Mouse (Mus musculus): Measurements from ENCODE around the gene Nr3c2. TPM values are rescaled to one million over a fixed set of nuclear protein-coding genes. Genes with fewer than 3 reads are reported as not detected.

Gene Nr3c2
- polyA plus RNA-seq, 1 experiment from 2014 or later = 0.62 TPM

GRCm38 (mm10) chr8:76987876-76988275 lies 88.6 kb downstream of the Nr3c2 start:
- H3K4me2 ChIP-seq = no peak overlapping the region
- ATAC-seq (replicated peaks; ENCODE audit: insufficient number of reproducible peaks, low FRiP score, low TSS enrichment) = no peak
- H3K4me1 ChIP-seq (ENCODE audit: control insufficient read depth, insufficient read depth, low read length) = no peaks in the 10 kb centered on the region
- no peaks in the 10 kb centered on the region for H3K27me3 ChIP-seq (ENCODE audit: control insufficient read depth, insufficient read depth, low read length)
- no peak overlapping the region for H3K27ac ChIP-seq (ENCODE audit: low read depth, low read length)
- H3K36me3 ChIP-seq (ENCODE audit: control insufficient read depth, insufficient read depth, low read length) = no peaks in the 10 kb centered on the region
- H3K9me3 ChIP-seq (replicated peaks; ENCODE audit: control insufficient read depth, low read length) = no peaks in the 10 kb centered on the region
- H3K9ac ChIP-seq (ENCODE audit: low read depth, low read length) = no peak overlapping the region
- WGBS (ENCODE audit: insufficient replicate concordance) = 88% methylated on average over 3 of the region's 3 CpGs
- H3K4me3 ChIP-seq (ENCODE audit: low read depth, low read length) = no peak overlapping the region

- no peaks in the 10 kb centered on the region for H3K36me3 ChIP-seq (ENCODE audit: control insufficient read depth, insufficient read depth, low read length)
- H3K4me1 ChIP-seq (ENCODE audit: control insufficient read depth, insufficient read depth, low read length) = no peaks in the 10 kb centered on the region
- WGBS (ENCODE audit: insufficient replicate concordance) = 74% methylated on average over 4 of the region's 4 CpGs
- H3K9me3 ChIP-seq (replicated peaks; ENCODE audit: control insufficient read depth, low read length) = no peaks in the 10 kb centered on the region
- H3K4me2 ChIP-seq = no peak overlapping the region
- H3K9ac ChIP-seq (ENCODE audit: low read depth, low read length) = no peak overlapping the region
- no peak overlapping the region for H3K4me3 ChIP-seq (ENCODE audit: low read depth, low read length)
- ATAC-seq (replicated peaks; ENCODE audit: insufficient number of reproducible peaks, low FRiP score, low TSS enrichment) = no peak
- no peaks in the 10 kb centered on the region for H3K27me3 ChIP-seq (ENCODE audit: control insufficient read depth, insufficient read depth, low read length)
- H3K27ac ChIP-seq (ENCODE audit: low read depth, low read length) = no peak overlapping the region
These were observed 99.0 kb downstream of the Nr3c2 start for GRCm38 (mm10) chr8:76998276-76998675.

GRCm38 (mm10) chr8:77009425-77009824 lies 110.2 kb downstream of the Nr3c2 start:
- no peak for ATAC-seq (replicated peaks; ENCODE audit: insufficient number of reproducible peaks, low FRiP score, low TSS enrichment)
- Histone ChIP-seq H3K9ac (ENCODE audit: low read depth, low read length) (no peak overlapping the region), H3K9me3 (replicated peaks; ENCODE audit: control insufficient read depth, low read length) (no peaks in the 10 kb centered on the region), H3K4me1 (ENCODE audit: control insufficient read depth, insufficient read depth, low read length) (no peaks in the 10 kb centered on the region), H3K27me3 (ENCODE audit: control insufficient read depth, insufficient read depth, low read length) (no peaks in the 10 kb centered on the region), H3K27ac (ENCODE audit: low read depth, low read length) (no peak overlapping the region), H3K4me3 (ENCODE audit: low read depth, low read length) (no peak overlapping the region), H3K4me2 (no peak overlapping the region), H3K36me3 (ENCODE audit: control insufficient read depth, insufficient read depth, low read length) (no peaks in the 10 kb centered on the region)
- 81% methylated on average over 10 of the region's 10 CpGs for WGBS (ENCODE audit: insufficient replicate concordance)

GRCm38 (mm10) chr8:77011985-77012384 lies 112.7 kb downstream of the Nr3c2 start:
- Histone ChIP-seq H3K9me3 (replicated peaks; ENCODE audit: control insufficient read depth, low read length) (no peaks in the 10 kb centered on the region), H3K4me1 (ENCODE audit: control insufficient read depth, insufficient read depth, low read length) (no peaks in the 10 kb centered on the region), H3K36me3 (ENCODE audit: control insufficient read depth, insufficient read depth, low read length) (no peaks in the 10 kb centered on the region), H3K27me3 (ENCODE audit: control insufficient read depth, insufficient read depth, low read length) (no peaks in the 10 kb centered on the region), H3K27ac (ENCODE audit: low read depth, low read length) (no peak overlapping the region), H3K9ac (ENCODE audit: low read depth, low read length) (no peak overlapping the region), H3K4me3 (ENCODE audit: low read depth, low read length) (no peak overlapping the region), H3K4me2 (no peak overlapping the region)
- no peak for ATAC-seq (replicated peaks; ENCODE audit: insufficient number of reproducible peaks, low FRiP score, low TSS enrichment)
- WGBS (ENCODE audit: insufficient replicate concordance) = 77% methylated on average over 3 of the region's 3 CpGs

GRCm38 (mm10) chr8:77012641-77013040 lies 113.4 kb downstream of the Nr3c2 start:
- Histone ChIP-seq H3K27ac (ENCODE audit: low read depth, low read length) (no peak overlapping the region), H3K36me3 (ENCODE audit: control insufficient read depth, insufficient read depth, low read length) (no peaks in the 10 kb centered on the region), H3K9me3 (replicated peaks; ENCODE audit: control insufficient read depth, low read length) (no peaks in the 10 kb centered on the region), H3K4me3 (ENCODE audit: low read depth, low read length) (no peak overlapping the region), H3K4me2 (no peak overlapping the region), H3K4me1 (ENCODE audit: control insufficient read depth, insufficient read depth, low read length) (no peaks in the 10 kb centered on the region), H3K27me3 (ENCODE audit: control insufficient read depth, insufficient read depth, low read length) (no peaks in the 10 kb centered on the region), H3K9ac (ENCODE audit: low read depth, low read length) (no peak overlapping the region)
- WGBS (ENCODE audit: insufficient replicate concordance) = 78% methylated on average over 6 of the region's 6 CpGs
- no peak for ATAC-seq (replicated peaks; ENCODE audit: insufficient number of reproducible peaks, low FRiP score, low TSS enrichment)

GRCm38 (mm10) chr8:77016713-77017112 lies 117.5 kb downstream of the Nr3c2 start:
- Histone ChIP-seq H3K27ac (ENCODE audit: low read depth, low read length) (no peak overlapping the region), H3K4me1 (ENCODE audit: control insufficient read depth, insufficient read depth, low read length) (no peaks in the 10 kb centered on the region), H3K4me3 (ENCODE audit: low read depth, low read length) (no peak overlapping the region), H3K4me2 (no peak overlapping the region), H3K36me3 (ENCODE audit: control insufficient read depth, insufficient read depth, low read length) (no peaks in the 10 kb centered on the region), H3K9ac (ENCODE audit: low read depth, low read length) (no peak overlapping the region), H3K9me3 (replicated peaks; ENCODE audit: control insufficient read depth, low read length) (no peaks in the 10 kb centered on the region), H3K27me3 (ENCODE audit: control insufficient read depth, insufficient read depth, low read length) (no peaks in the 10 kb centered on the region)
- WGBS (ENCODE audit: insufficient replicate concordance) = 80% methylated on average over 3 of the region's 3 CpGs
- ATAC-seq (replicated peaks; ENCODE audit: insufficient number of reproducible peaks, low FRiP score, low TSS enrichment) = no peak

- Histone ChIP-seq H3K27ac (ENCODE audit: low read depth, low read length) (no peak overlapping the region), H3K9me3 (replicated peaks; ENCODE audit: control insufficient read depth, low read length) (no peaks in the 10 kb centered on the region), H3K27me3 (ENCODE audit: control insufficient read depth, insufficient read depth, low read length) (no peaks in the 10 kb centered on the region), H3K4me2 (no peak overlapping the region), H3K36me3 (ENCODE audit: control insufficient read depth, insufficient read depth, low read length) (no peaks in the 10 kb centered on the region), H3K9ac (ENCODE audit: low read depth, low read length) (no peak overlapping the region), H3K4me3 (ENCODE audit: low read depth, low read length) (no peak overlapping the region), H3K4me1 (ENCODE audit: control insufficient read depth, insufficient read depth, low read length) (no peaks in the 10 kb centered on the region)
- ATAC-seq (replicated peaks; ENCODE audit: insufficient number of reproducible peaks, low FRiP score, low TSS enrichment) = no peak
- 60% methylated on average over 13 of the region's 13 CpGs for WGBS (ENCODE audit: insufficient replicate concordance)
These were observed 124.8 kb downstream of the Nr3c2 start for GRCm38 (mm10) chr8:77023837-77024710.

- no peaks in the 10 kb centered on the region for H3K27me3 ChIP-seq (ENCODE audit: control insufficient read depth, insufficient read depth, low read length)
- no peak overlapping the region for H3K9ac ChIP-seq (ENCODE audit: low read depth, low read length)
- no peak for ATAC-seq (replicated peaks; ENCODE audit: insufficient number of reproducible peaks, low FRiP score, low TSS enrichment)
- H3K4me2 ChIP-seq = no peak overlapping the region
- H3K36me3 ChIP-seq (ENCODE audit: control insufficient read depth, insufficient read depth, low read length) = no peaks in the 10 kb centered on the region
- H3K9me3 ChIP-seq (replicated peaks; ENCODE audit: control insufficient read depth, low read length) = no peaks in the 10 kb centered on the region
- H3K4me3 ChIP-seq (ENCODE audit: low read depth, low read length) = no peak overlapping the region
- 81% methylated on average over 3 of the region's 3 CpGs for WGBS (ENCODE audit: insufficient replicate concordance)
- H3K27ac ChIP-seq (ENCODE audit: low read depth, low read length) = no peak overlapping the region
- H3K4me1 ChIP-seq (ENCODE audit: control insufficient read depth, insufficient read depth, low read length) = no peaks in the 10 kb centered on the region
These were observed 132.0 kb downstream of the Nr3c2 start for GRCm38 (mm10) chr8:77031213-77031612.

All from heart, embryonic 11.5 days (tissue).